Mouse (Mus musculus) thymus, adult 2 months (tissue): ENCODE measurements around the gene Irs1. TPM values are rescaled to one million over a fixed set of nuclear protein-coding genes. Genes with fewer than 3 reads are reported as not detected.

Source experiments
- DNase-seq: peaks from one replicate; pipeline ENCODE4 v3.0.0; 2021
- H3K27ac ChIP-seq: fragments of 200-500 bp; 2 replicates; pipeline ENCODE4 v1.5.1; 2012; ENCODE audit warnings: low read length, control low read depth; ENCODE audit not compliant: control insufficient read depth, insufficient read depth
- H3K27me3 ChIP-seq: fragments of 200-500 bp; 2 replicates; pipeline ENCODE4 v1.6.1; 2012; ENCODE audit warnings: mild to moderate bottlenecking, low read length, moderate library complexity, mixed read lengths; ENCODE audit not compliant: control insufficient read depth, insufficient read depth
- H3K36me3 ChIP-seq: fragments of 200-500 bp; 2 replicates; pipeline ENCODE4 v1.6.1; 2012; ENCODE audit warnings: mild to moderate bottlenecking, low read length, moderate library complexity; ENCODE audit not compliant: control insufficient read depth, insufficient read depth
- H3K4me1 ChIP-seq: fragments of 200-500 bp; replicated peaks from 2 replicates; pipeline ENCODE4 v1.6.1; 2012; ENCODE audit warnings: low read length; ENCODE audit not compliant: control insufficient read depth, insufficient read depth
- H3K4me3 ChIP-seq: fragments of 200-500 bp; 2 replicates; pipeline ENCODE4 v1.5.1; 2012; ENCODE audit warnings: mild to moderate bottlenecking, low read length, control low read depth, moderate library complexity; ENCODE audit not compliant: control insufficient read depth, insufficient read depth
- CTCF ChIP-seq: fragments of 200-500 bp; IDR thresholded peaks from 2 replicates; pipeline ENCODE4 v1.5.1; 2012; ENCODE audit warnings: mild to moderate bottlenecking, control low read depth, low read length, moderate library complexity, borderline replicate concordance; ENCODE audit not compliant: control insufficient read depth, poor library complexity, insufficient read depth; ENCODE audit errors: extremely low read depth
- POLR2A ChIP-seq: fragments of 200-500 bp; IDR thresholded peaks from 2 replicates; pipeline ENCODE4 v1.6.1; 2012; ENCODE audit warnings: mild to moderate bottlenecking, low read length, control low read depth, moderate library complexity; ENCODE audit not compliant: control insufficient read depth, poor library complexity, insufficient read depth; ENCODE audit errors: extremely low read depth
- WGBS: fragments of 180-500 bp; shearing (Covaris S2); methylation state at CpG from one replicate; pipeline ENCODE4 v1.1.7; 2018; 5-methylcytosine and 5-hydroxymethylcytosine counted together
- polyA plus RNA-seq: library from polyadenylated mRNA; depleted of rRNA; stranded (reverse); fragments of >200 nt; gene quantifications from 2 replicates; pipeline ENCODE4 v1.2.3, GENCODE M21; 2012

The Irs1 gene
- polyA plus RNA-seq, 1 experiment, result 1.8 TPM

DNA sequence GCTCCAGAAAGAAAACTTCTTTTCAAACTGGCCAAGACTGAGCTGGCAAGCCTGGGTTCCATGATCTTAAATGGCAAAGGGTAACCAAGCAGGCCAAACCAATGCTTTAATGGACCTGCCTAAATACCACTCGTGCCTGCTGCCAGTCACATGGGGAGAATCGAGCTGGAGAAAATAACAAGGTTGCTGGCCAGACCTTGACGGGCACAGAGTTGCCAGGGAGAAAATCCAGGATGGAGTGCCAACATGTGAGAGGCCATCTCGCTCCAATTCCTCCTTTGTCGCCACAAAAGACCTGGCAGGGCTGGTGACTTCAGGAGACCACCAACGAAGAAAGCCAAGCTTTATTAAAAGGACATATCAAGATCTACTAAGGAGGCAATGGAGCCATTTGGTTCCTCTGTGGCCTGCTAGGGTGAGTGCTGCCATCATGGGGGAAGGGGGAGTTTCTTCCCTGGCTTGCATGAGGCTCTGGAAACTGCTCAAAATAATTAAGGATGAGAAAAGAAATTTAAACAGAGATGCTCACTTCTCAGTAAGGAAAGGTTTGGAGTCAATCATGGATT is 47.9 kb downstream of the Irs1 start:
- no peak for DNase-seq
- no peaks in the 10 kb centered on the region for H3K4me1 ChIP-seq
- H3K36me3 ChIP-seq, result no peaks in the 10 kb centered on the region
- no peak for TF ChIP-seq CTCF
- no peak for TF ChIP-seq POLR2A
- no peak overlapping the region for H3K4me3 ChIP-seq
- no peak overlapping the region for H3K27ac ChIP-seq
- H3K27me3 ChIP-seq, result no peaks in the 10 kb centered on the region
- WGBS, result 89% methylated on average over 6 of the region's 6 CpGs

DNA sequence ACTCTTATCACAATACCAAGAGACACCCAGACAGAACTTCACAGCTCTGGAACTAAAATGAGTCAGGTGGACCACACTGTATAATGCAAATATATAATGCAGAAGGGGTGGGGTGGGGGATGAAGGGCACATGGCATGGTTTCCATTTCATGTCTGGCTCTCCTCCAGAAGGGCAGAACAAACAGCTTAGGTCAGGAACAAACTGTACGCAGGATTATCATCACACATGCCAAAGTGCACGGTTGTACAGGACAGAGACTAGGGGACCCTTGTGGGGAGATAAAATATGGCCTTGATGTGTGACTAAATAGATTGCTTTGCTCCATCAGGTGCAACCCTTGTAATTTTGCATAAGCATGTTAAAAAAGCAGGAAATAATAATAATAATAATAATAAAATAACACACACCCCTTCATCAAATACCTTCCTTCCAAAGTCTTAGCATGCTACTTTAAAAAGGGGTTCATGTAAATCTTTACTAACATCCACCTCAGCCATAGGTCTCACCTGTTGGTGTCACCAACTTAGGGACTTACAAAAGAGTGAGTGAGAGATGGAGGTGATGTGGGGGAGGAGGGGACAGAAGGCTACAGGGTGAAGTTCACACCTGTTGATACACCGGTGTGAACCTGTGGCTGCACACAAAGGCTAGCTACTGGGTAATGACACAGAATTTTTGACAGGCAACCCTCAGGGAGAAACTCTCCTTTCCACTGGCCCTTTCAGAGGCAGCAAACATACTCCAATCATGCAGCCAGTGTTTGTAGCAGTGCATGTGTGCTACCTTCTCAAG is 51.6 kb downstream of the Irs1 start:
- Histone ChIP-seq H3K36me3 (no peaks in the 10 kb centered on the region), H3K4me3 (no peak overlapping the region), H3K27me3 (no peaks in the 10 kb centered on the region), H3K27ac (no peak overlapping the region), H3K4me1 (no peaks in the 10 kb centered on the region)
- 93% methylated on average over 3 of the region's 3 CpGs for WGBS
- DNase-seq, result no peak
- TF ChIP-seq CTCF (no peak), POLR2A (no peak)

GRCm38 (mm10) chr1:82238245-82238644 is 53.0 kb downstream of the Irs1 start:
- no peak for DNase-seq
- Histone ChIP-seq H3K4me3 (no peak overlapping the region), H3K27me3 (no peaks in the 10 kb centered on the region), H3K27ac (no peak overlapping the region), H3K4me1 (no peaks in the 10 kb centered on the region), H3K36me3 (no peaks in the 10 kb centered on the region)
- 88% methylated on average over 4 of the region's 4 CpGs for WGBS
- TF ChIP-seq CTCF (no peak), POLR2A (no peak)

GRCm38 (mm10) chr1:82235455-82236104 is 55.6 kb downstream of the Irs1 start:
- Histone ChIP-seq H3K27me3 (no peaks in the 10 kb centered on the region), H3K4me1 (no peaks in the 10 kb centered on the region), H3K4me3 (no peak overlapping the region), H3K36me3 (no peaks in the 10 kb centered on the region), H3K27ac (no peak overlapping the region)
- 88% methylated on average over 3 of the region's 3 CpGs for WGBS
- TF ChIP-seq POLR2A (no peak), CTCF (no peak)
- no peak for DNase-seq

DNA sequence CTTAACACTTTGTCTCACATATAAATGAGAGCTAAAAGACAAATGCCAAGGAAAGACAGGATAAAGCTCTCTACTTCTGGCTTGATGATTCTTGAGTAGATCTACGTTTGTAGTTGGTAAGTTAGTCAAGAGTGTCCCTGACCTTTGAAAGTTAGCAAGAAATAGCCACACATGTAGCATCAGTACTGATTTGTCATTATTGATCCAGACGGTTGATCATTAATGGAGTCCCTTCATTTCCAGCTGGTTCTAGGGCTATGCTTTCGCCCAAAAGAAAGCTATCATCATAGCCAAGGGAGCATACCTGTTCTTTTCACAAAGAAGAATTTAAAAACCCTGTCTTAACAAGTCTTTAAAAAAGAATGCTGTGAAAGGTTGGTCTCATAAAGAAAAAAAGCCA is 56.6 kb downstream of the Irs1 start:
- no peaks in the 10 kb centered on the region for H3K27me3 ChIP-seq
- no peaks in the 10 kb centered on the region for H3K4me1 ChIP-seq

GRCm38 (mm10) chr1:82232812-82233211 is 58.4 kb downstream of the Irs1 start, which contains the start of gene Gm9747:
Gm9747 (plus strand) TSS chr1:82233112.
- 94% methylated on average over 3 of the region's 3 CpGs for WGBS
- Histone ChIP-seq H3K4me3 (no peak within 1 kb of the TSS), H3K27me3 (no peaks in the 10 kb centered on the region), H3K4me1 (no peaks in the 10 kb centered on the region), H3K27ac (no peak within 1 kb of the TSS), H3K36me3 (no peaks in the 10 kb centered on the region)
- DNase-seq, result no peak
- no peak for TF ChIP-seq CTCF
- no peak for TF ChIP-seq POLR2A

More for the DNA sequence above, 56.6 kb downstream of the Irs1 start:
- H3K27ac ChIP-seq, result no peak overlapping the region
- 93% methylated on average over 3 of the region's 3 CpGs for WGBS
- no peak overlapping the region for H3K4me3 ChIP-seq
- DNase-seq, result no peak
- H3K36me3 ChIP-seq, result no peaks in the 10 kb centered on the region
- TF ChIP-seq POLR2A, result no peak
- no peak for TF ChIP-seq CTCF

GRCm38 (mm10) chr1:82228841-82229240 is 62.4 kb downstream of the Irs1 start:
- no peaks in the 10 kb centered on the region for H3K27me3 ChIP-seq
- H3K36me3 ChIP-seq, result no peaks in the 10 kb centered on the region
- H3K4me1 ChIP-seq, result no peaks in the 10 kb centered on the region
- TF ChIP-seq POLR2A (no peak), CTCF (no peak)
- H3K27ac ChIP-seq, result no peak overlapping the region
- no peak overlapping the region for H3K4me3 ChIP-seq
- DNase-seq, result no peak
